Comparison of ENCODE assay signal across 10 mouse cellular contexts in the genomic region with DNA sequence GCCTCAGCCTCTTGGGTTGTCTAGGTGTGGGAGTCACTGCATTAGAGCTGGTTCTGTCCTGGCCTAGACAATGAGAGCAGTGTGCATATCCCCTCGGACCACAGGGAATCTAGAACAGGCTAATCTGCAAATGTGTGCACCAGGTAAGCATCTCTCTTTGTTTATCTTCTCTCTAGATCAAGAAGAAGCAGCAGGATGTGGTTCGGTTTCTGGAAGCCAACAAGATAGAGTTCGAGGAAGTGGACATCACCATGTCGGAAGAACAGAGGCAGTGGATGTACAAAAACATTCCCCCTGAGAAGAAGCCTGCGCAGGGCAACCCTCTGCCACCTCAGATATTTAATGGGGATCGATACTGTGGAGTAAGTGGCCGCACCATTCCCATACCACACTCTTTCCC. TPM values are rescaled to one million over a fixed set of nuclear protein-coding genes. Genes with fewer than 3 reads are reported as not detected.
DNase-seq lines count a peak whose midpoint lies in the region; ATAC-seq lines count a peak whose summit lies in the region.
"Had no signal": no experiment of that assay in that cellular context is flagged by ENCODE, and none has a peak within 500 bp of the region (broad histone marks: within the 10 kb centered on the region; RNA-seq: fewer than 3 reads in every experiment).

No protein-coding gene starts in this region.

- no peak for DNase-seq in embryonic facial prominence, embryonic 10.5 days (ENCODE audit: low spot score)
- no peak for DNase-seq in midbrain, embryonic 14.5 days
- no peak for DNase-seq in heart, adult 11 months
- DNase-seq in cerebellum, adult 11-12 months: no peak
- DNase-seq: heart, adult 18-20 months had no signal

- 0 out of 2 replicates have a peak overlapping the region, but pooled peaks have one; percentile 21 for H3K9ac ChIP-seq in embryonic facial prominence, embryonic 13.5 days
- no peak overlapping the region for H3K9ac ChIP-seq in midbrain, embryonic 14.5 days (replicated peaks; ENCODE audit: low read length)
- no peak overlapping the region for H3K9ac ChIP-seq in midbrain, embryonic 13.5 days (replicated peaks)
- no peak overlapping the region for H3K9ac ChIP-seq in hindbrain, embryonic 15.5 days
- no peak overlapping the region for H3K9ac ChIP-seq in neural tube, embryonic 15.5 days (replicated peaks)

- H3K9me3 ChIP-seq in embryonic facial prominence, embryonic 13.5 days: no peaks in the 10 kb centered on the region
- no peaks in the 10 kb centered on the region for H3K9me3 ChIP-seq in embryonic facial prominence, embryonic 10.5 days
- H3K9me3 ChIP-seq in midbrain, embryonic 14.5 days (ENCODE audit: control insufficient read depth, low read length): no peaks in the 10 kb centered on the region
- no peaks in the 10 kb centered on the region for H3K9me3 ChIP-seq in midbrain, embryonic 13.5 days
- no peaks in the 10 kb centered on the region for H3K9me3 ChIP-seq in hindbrain, embryonic 15.5 days
- no peaks in the 10 kb centered on the region for H3K9me3 ChIP-seq in neural tube, embryonic 15.5 days (replicated peaks)
- H3K9me3 ChIP-seq: megakaryocyte, embryonic 14.5 days had no signal

- H3K27ac ChIP-seq in embryonic facial prominence, embryonic 13.5 days: no peak overlapping the region
- H3K27ac ChIP-seq in embryonic facial prominence, embryonic 10.5 days (replicated peaks): no peak overlapping the region
- 0 out of 2 replicates have a peak overlapping the region, but pooled peaks have one; percentile 20 for H3K27ac ChIP-seq in midbrain, embryonic 14.5 days (replicated peaks; ENCODE audit: low read depth, low read length)
- no peak overlapping the region for H3K27ac ChIP-seq in midbrain, embryonic 13.5 days
- no peak overlapping the region for H3K27ac ChIP-seq in hindbrain, embryonic 15.5 days (replicated peaks)
- no peak overlapping the region; the same call in 1 of the 2 replicates for H3K27ac ChIP-seq in neural tube, embryonic 15.5 days (replicated peaks)

- WGBS in embryonic facial prominence, embryonic 13.5 days: 84% methylated on average over 7 of the region's 7 CpGs
- WGBS in embryonic facial prominence, embryonic 10.5 days: 90% methylated on average over 7 of the region's 7 CpGs
- WGBS in midbrain, embryonic 14.5 days: 88% methylated on average over 7 of the region's 7 CpGs
- 89% methylated on average over 7 of the region's 7 CpGs for WGBS in midbrain, embryonic 13.5 days
- 93% methylated on average over 7 of the region's 7 CpGs for WGBS in hindbrain, embryonic 15.5 days
- WGBS in neural tube, embryonic 15.5 days: 90% methylated on average over 7 of the region's 7 CpGs

- H3K4me1 ChIP-seq in embryonic facial prominence, embryonic 13.5 days: peaks cover 19% of the 10 kb centered on the region
- H3K4me1 ChIP-seq in embryonic facial prominence, embryonic 10.5 days: peaks cover 25% of the 10 kb centered on the region
- no peaks in the 10 kb centered on the region; the same call in 1 of the 2 replicates for H3K4me1 ChIP-seq in midbrain, embryonic 14.5 days (ENCODE audit: control insufficient read depth, insufficient read depth, low read length)
- H3K4me1 ChIP-seq in midbrain, embryonic 13.5 days (replicated peaks): peaks cover 18% of the 10 kb centered on the region
- H3K4me1 ChIP-seq in hindbrain, embryonic 15.5 days (replicated peaks): peaks cover 9% of the 10 kb centered on the region
- H3K4me1 ChIP-seq in neural tube, embryonic 15.5 days: peaks cover 12% of the 10 kb centered on the region; the same call in 1 of the 2 replicates

- ATAC-seq in embryonic facial prominence, embryonic 13.5 days (ENCODE audit: insufficient number of reproducible peaks, insufficient read depth, low FRiP score, low TSS enrichment, low read depth): no peak
- 0 out of 2 replicates have a peak, but pooled peaks have one; percentile 16 for ATAC-seq in midbrain, embryonic 14.5 days (ENCODE audit: low FRiP score, low TSS enrichment)
- ATAC-seq in midbrain, embryonic 13.5 days: no peak
- 0 out of 2 replicates have a peak, but pooled peaks have one; percentile 19 for ATAC-seq in hindbrain, embryonic 15.5 days (ENCODE audit: low FRiP score, low read depth)
- peak; percentile 36; the same call in 1 of the 2 replicates for ATAC-seq in neural tube, embryonic 15.5 days (ENCODE audit: low FRiP score)

- H3K4me2 ChIP-seq in embryonic facial prominence, embryonic 13.5 days: no peak overlapping the region
- H3K4me2 ChIP-seq in midbrain, embryonic 14.5 days (ENCODE audit: low read length): no peak overlapping the region
- H3K4me2 ChIP-seq in midbrain, embryonic 13.5 days (replicated peaks): no peak overlapping the region
- no peak overlapping the region for H3K4me2 ChIP-seq in hindbrain, embryonic 15.5 days
- H3K4me2 ChIP-seq in neural tube, embryonic 15.5 days: no peak overlapping the region

- no peaks in the 10 kb centered on the region for H3K27me3 ChIP-seq in embryonic facial prominence, embryonic 13.5 days
- H3K27me3 ChIP-seq in embryonic facial prominence, embryonic 10.5 days (replicated peaks; ENCODE audit: low read depth, poor library complexity, severe bottlenecking): no peaks in the 10 kb centered on the region
- no peaks in the 10 kb centered on the region for H3K27me3 ChIP-seq in midbrain, embryonic 14.5 days (ENCODE audit: control insufficient read depth, insufficient read depth, low read length)
- H3K27me3 ChIP-seq in midbrain, embryonic 13.5 days: no peaks in the 10 kb centered on the region
- no peaks in the 10 kb centered on the region for H3K27me3 ChIP-seq in hindbrain, embryonic 15.5 days
- no peaks in the 10 kb centered on the region for H3K27me3 ChIP-seq in neural tube, embryonic 15.5 days (replicated peaks)
- H3K27me3 ChIP-seq: megakaryocyte, embryonic 14.5 days had no signal

- H3K36me3 ChIP-seq in embryonic facial prominence, embryonic 13.5 days: no peaks in the 10 kb centered on the region
- no peaks in the 10 kb centered on the region for H3K36me3 ChIP-seq in embryonic facial prominence, embryonic 10.5 days (replicated peaks)
- no peaks in the 10 kb centered on the region for H3K36me3 ChIP-seq in midbrain, embryonic 14.5 days (ENCODE audit: control insufficient read depth, insufficient read depth, low read length)
- no peaks in the 10 kb centered on the region for H3K36me3 ChIP-seq in midbrain, embryonic 13.5 days
- no peaks in the 10 kb centered on the region for H3K36me3 ChIP-seq in hindbrain, embryonic 15.5 days
- H3K36me3 ChIP-seq in neural tube, embryonic 15.5 days: no peaks in the 10 kb centered on the region

- no peak overlapping the region for H3K4me3 ChIP-seq in embryonic facial prominence, embryonic 13.5 days
- H3K4me3 ChIP-seq in embryonic facial prominence, embryonic 10.5 days: no peak overlapping the region
- no peak overlapping the region for H3K4me3 ChIP-seq in midbrain, embryonic 14.5 days (replicated peaks; ENCODE audit: low read depth, low read length)
- H3K4me3 ChIP-seq in midbrain, embryonic 13.5 days (replicated peaks): no peak overlapping the region
- no peak overlapping the region for H3K4me3 ChIP-seq in hindbrain, embryonic 15.5 days
- no peak overlapping the region for H3K4me3 ChIP-seq in neural tube, embryonic 15.5 days (replicated peaks)
- H3K4me3 ChIP-seq: megakaryocyte, embryonic 14.5 days had no signal

RNA-seq across cellular contexts. Expression of gene Sh3bgrl2, which starts 29.1 kb away (rescaled TPM):
- polyA plus RNA-seq in embryonic facial prominence, embryonic 13.5 days (2015; fragmentation: Nextera tagmentation; extraction: Ambion mirVana): 14.5 TPM in 2 replicates
- polyA plus RNA-seq in embryonic facial prominence, embryonic 10.5 days (2016; fragmentation: Nextera tagmentation; extraction: Ambion mirVana): 12.7 and 15.3 TPM in 2 replicates
- polyA plus RNA-seq in midbrain, embryonic 14.5 days (2014; fragmentation: Nextera tagmentation; extraction: Ambion mirVana): 10.7 and 11.3 TPM in 2 replicates
- 5.0 and 6.1 TPM in 2 replicates for polyA plus RNA-seq in midbrain, embryonic 13.5 days (2015; fragmentation: Nextera tagmentation; extraction: Ambion mirVana)
- 8.7 and 10.3 TPM in 2 replicates for polyA plus RNA-seq in hindbrain, embryonic 15.5 days (2015; fragmentation: Nextera tagmentation; extraction: Ambion mirVana)
- polyA plus RNA-seq in neural tube, embryonic 15.5 days (2015; fragmentation: Nextera tagmentation; extraction: Ambion mirVana): 8.3 and 9.2 TPM in 2 replicates

Comparison
In these comparisons a context has a peak if more than half of its experiments do, and no peak if none do; other contexts are left out.
1. ATAC-seq: peak in midbrain, embryonic 14.5 days (single experiment), hindbrain, embryonic 15.5 days (single experiment) and neural tube, embryonic 15.5 days (single experiment); none in embryonic facial prominence, embryonic 13.5 days (single experiment) and midbrain, embryonic 13.5 days (single experiment).